Mouse (Mus musculus): ENCODE data around the gene Prl2c3.
"Not testable (repeated sequence)": the region's sequence is repeated elsewhere in the genome, so short reads cannot be mapped to it uniquely, and the experiment has no call there.

Gene Prl2c3

GRCm38 (mm10) chr13:12799979-12800378 lies at the start of gene Prl2c3:
Gene Prl2c3, minus strand, starts transcription at chr13:12800079.
- DNase-seq (ENCODE audit: low spot score) = not testable (repeated sequence)

DNA sequence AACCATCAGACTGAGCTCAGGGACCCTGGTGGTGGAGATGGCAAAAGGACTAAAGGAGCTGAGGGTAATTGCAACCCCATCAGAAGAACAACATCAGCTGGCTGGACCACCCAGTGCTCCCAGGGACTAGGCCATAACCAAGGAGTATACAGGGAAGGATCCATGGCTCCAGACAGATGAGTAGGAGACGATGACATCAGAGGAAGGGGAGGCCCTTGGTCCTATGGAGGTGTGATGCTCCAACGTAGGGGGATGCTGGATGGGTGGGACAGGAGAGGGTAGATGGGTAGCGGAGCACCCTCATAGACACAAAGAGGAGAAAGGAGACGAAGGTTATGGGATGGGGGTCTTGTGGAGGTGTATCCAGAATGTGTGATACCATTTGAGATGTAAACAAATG lies 48.4 kb upstream of the Prl2c3 start:
- not testable (repeated sequence) for DNase-seq (ENCODE audit: low spot score)

GRCm38 (mm10) chr13:12844701-12845100 lies 44.8 kb upstream of the Prl2c3 start:
- not testable (repeated sequence) for DNase-seq (ENCODE audit: low spot score)

- not testable (repeated sequence) for DNase-seq (ENCODE audit: low spot score)
These were observed 37.7 kb upstream of the Prl2c3 start for GRCm38 (mm10) chr13:12837546-12837945.

DNA sequence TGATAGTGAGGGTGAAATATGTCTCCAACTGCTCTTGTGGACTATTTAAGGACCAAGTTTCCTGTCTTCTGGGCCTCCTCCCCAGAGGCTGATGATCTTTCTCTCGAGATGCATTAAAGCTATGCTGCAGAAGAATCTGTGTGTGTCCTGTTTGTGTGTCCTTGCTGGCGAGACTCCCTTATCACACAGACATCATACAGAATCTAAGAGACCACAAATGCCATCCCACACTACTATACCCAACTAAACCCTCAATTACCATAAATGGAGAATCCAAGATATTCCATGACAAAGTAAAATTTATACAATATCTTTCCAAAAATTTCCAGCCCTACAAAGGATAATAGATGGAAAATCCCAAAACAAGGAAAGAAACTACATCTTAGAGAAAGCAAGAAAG lies 31.9 kb upstream of the Prl2c3 start:
- no peak for DNase-seq (ENCODE audit: low spot score)

GRCm38 (mm10) chr13:12829031-12829430 lies 29.2 kb upstream of the Prl2c3 start:
- no peak for DNase-seq (ENCODE audit: low spot score)

DNA sequence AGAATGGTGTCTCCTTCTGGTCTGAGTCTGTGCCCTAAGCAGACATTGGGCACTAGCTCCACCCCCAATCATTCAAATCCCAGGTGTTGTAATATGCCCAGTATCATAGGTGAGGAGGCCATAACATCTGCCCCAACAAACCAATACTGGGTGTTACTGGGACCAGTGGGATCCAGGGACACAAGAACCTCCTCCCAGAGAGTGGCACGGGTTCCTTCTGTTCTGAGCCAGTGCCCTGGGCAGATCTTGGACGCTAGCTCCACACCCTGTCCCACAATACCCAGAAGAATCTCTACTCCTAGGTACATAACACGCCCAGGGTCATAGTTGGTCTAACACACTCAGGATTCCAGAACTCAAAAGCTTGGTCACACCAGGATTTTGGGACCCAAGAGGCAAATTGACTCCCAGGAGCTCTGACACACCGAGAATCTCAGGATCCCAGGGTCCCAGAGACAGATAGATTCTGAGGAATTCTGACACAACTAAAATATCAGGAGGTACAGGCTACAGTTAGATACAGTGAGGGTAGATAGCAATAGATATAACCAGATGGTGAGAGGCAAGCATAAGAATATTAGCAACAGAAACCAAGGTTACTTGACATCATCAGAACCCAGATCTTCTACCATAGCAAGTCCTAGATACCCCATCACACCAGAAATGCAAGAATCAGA lies 24.8 kb upstream of the Prl2c3 start:
- DNase-seq (ENCODE audit: low spot score) = not testable (repeated sequence)

GRCm38 (mm10) chr13:12813734-12814424 lies 14.0 kb upstream of the Prl2c3 start:
- not testable (repeated sequence) for DNase-seq (ENCODE audit: low spot score)

GRCm38 (mm10) chr13:12809591-12809990 lies 9.7 kb upstream of the Prl2c3 start:
- DNase-seq (ENCODE audit: low spot score) = no peak

GRCm38 (mm10) chr13:12808793-12809512 lies 9.1 kb upstream of the Prl2c3 start:
- not testable (repeated sequence) for DNase-seq (ENCODE audit: low spot score)

DNA sequence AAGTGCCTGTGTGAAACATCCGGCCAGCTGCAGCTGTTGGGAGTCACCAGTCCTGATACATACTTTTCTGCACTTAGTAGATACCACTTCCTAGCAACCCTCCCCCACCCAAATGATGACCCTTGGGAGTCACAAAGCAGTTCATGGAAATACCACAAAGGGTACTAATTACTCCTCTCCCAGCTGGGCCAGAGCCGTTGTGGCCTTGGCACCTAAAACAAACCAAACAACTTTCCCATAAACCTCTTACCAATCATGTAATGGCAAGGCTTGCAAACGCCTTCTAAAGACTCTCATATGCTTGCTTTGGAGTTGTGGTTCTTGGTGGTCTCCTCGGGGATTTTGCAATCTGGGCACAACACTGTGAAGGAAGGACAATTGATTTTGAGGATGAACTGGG lies 6.6 kb upstream of the Prl2c3 start:
- DNase-seq (ENCODE audit: low spot score) = not testable (repeated sequence)

DNA sequence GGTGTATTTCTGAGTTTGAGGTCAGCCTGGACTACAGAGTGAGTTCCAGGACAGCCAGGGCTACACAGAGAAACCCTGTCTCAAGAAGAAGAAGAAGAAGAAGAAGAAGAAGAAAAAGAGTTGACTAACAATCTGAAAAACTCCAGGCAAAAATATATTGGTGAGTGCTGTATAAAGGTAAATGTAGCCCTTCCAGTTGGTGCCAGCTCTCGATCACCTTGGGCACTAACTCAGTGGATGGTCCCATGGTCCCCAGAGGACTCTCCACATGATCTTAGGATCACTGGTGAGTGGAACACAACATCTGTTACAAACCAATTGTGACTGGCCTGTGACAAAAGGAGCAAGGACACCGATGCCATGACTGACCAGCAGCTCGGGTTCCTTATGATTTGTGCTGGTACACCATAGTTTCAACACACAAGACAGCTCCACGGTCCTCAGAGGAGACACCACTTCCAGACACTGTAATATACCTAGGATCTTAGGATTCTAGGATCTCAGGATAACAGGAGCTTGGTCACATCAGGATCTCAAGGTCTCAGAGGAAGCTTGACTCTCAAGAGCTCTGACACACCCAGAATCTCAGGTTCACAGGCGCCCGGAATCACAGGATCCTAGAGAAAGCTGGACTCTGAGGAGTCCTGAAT lies 30.3 kb downstream of the Prl2c3 start:
- DNase-seq (ENCODE audit: low spot score) = not testable (repeated sequence)

Data from lung, postnatal 25 days (tissue).